In genomic region chr6:115523201-115523600, GRCm38 (mm10) we compare ENCODE assay signal across 8 mouse cellular contexts. TPM values are rescaled to one million over a fixed set of nuclear protein-coding genes. Genes with fewer than 3 reads are reported as not detected.
DNase-seq lines count a peak whose midpoint lies in the region; ATAC-seq and TF ChIP-seq lines count a peak whose summit lies in the region.
"Had no signal": no experiment of that assay in that cellular context is flagged by ENCODE, and none has a peak within 500 bp of the region (broad histone marks: within the 10 kb centered on the region; RNA-seq: fewer than 3 reads in every experiment).

No protein-coding gene starts in this region.

- no peak overlapping the region for H3K4me3 ChIP-seq in liver, postnatal 0 days (ENCODE audit: low read depth, low read length)
- no peak overlapping the region for H3K4me3 ChIP-seq in liver, embryonic 11.5 days (ENCODE audit: low read depth, low read length)
- H3K4me3 ChIP-seq in cerebellum, adult 2 months (replicated peaks; ENCODE audit: insufficient read depth, low read depth, low read length): no peak overlapping the region
- H3K4me3 ChIP-seq in heart, embryonic 13.5 days: no peak overlapping the region
- no peak overlapping the region for H3K4me3 ChIP-seq in hindbrain, embryonic 12.5 days
- no peak overlapping the region for H3K4me3 ChIP-seq in hindbrain, embryonic 16.5 days (ENCODE audit: low read length)
- H3K4me3 ChIP-seq: liver, embryonic 15.5 days had no signal

- WGBS in liver, postnatal 0 days (ENCODE audit: insufficient replicate concordance): 50% methylated on average over 9 of the region's 9 CpGs
- WGBS in liver, embryonic 11.5 days: 72% methylated on average over 9 of the region's 9 CpGs
- 12% methylated on average over 9 of the region's 9 CpGs for WGBS in cerebellum, adult 2 months
- 52% methylated on average over 9 of the region's 9 CpGs for WGBS in heart, embryonic 13.5 days
- 81% methylated on average over 9 of the region's 9 CpGs for WGBS in hindbrain, embryonic 12.5 days
- 61% methylated on average over 9 of the region's 9 CpGs for WGBS in hindbrain, embryonic 16.5 days

- ATAC-seq in liver, postnatal 0 days: no peak
- ATAC-seq in liver, embryonic 11.5 days (replicated peaks; ENCODE audit: low FRiP score): no peak
- no peak for ATAC-seq in heart, embryonic 13.5 days (ENCODE audit: extremely low read depth, insufficient number of reproducible peaks, low FRiP score, low TSS enrichment)
- peak; percentile 10 for ATAC-seq in megakaryocyte progenitor cell, adult 5-6 weeks (replicated peaks; ENCODE audit: poor library complexity)
- no peak for ATAC-seq in hindbrain, embryonic 12.5 days (ENCODE audit: low FRiP score)
- no peak for ATAC-seq in hindbrain, embryonic 16.5 days

- TF ChIP-seq CTCF in liver, postnatal 0 days (IDR thresholded peaks at IDR 0.05; ENCODE audit: low read depth): no peak
- TF ChIP-seq CTCF in cerebellum, adult 2 months (IDR thresholded peaks at IDR 0.05; ENCODE audit: borderline replicate concordance, insufficient read depth, low read depth, low read length): no peak

- H3K4me1 ChIP-seq in liver, postnatal 0 days (ENCODE audit: insufficient read depth): peaks cover 17% of the 10 kb centered on the region
- peaks cover 19% of the 10 kb centered on the region for H3K4me1 ChIP-seq in liver, embryonic 11.5 days (replicated peaks; ENCODE audit: control insufficient read depth, insufficient read depth, low read length)
- peaks cover 13% of the 10 kb centered on the region for H3K4me1 ChIP-seq in cerebellum, adult 2 months (ENCODE audit: control insufficient read depth, insufficient read depth, low read length)
- H3K4me1 ChIP-seq in heart, embryonic 13.5 days: peaks cover 12% of the 10 kb centered on the region
- peaks cover 3% of the 10 kb centered on the region; the same call in 1 of the 2 replicates for H3K4me1 ChIP-seq in hindbrain, embryonic 12.5 days
- no peaks in the 10 kb centered on the region for H3K4me1 ChIP-seq in hindbrain, embryonic 16.5 days (ENCODE audit: control insufficient read depth, insufficient read depth, low read depth, low read length)

- H3K27ac ChIP-seq in liver, postnatal 0 days (ENCODE audit: low read depth): 0 out of 2 replicates have a peak overlapping the region, but pooled peaks have one; percentile 34
- H3K27ac ChIP-seq in liver, embryonic 11.5 days (ENCODE audit: low read depth, low read length): no peak overlapping the region
- no peak overlapping the region for H3K27ac ChIP-seq in cerebellum, adult 2 months (ENCODE audit: insufficient read depth, low read length)
- 0 out of 2 replicates have a peak overlapping the region, but pooled peaks have one; percentile 10 for H3K27ac ChIP-seq in heart, embryonic 13.5 days (replicated peaks)
- no peak overlapping the region for H3K27ac ChIP-seq in hindbrain, embryonic 12.5 days
- H3K27ac ChIP-seq in hindbrain, embryonic 16.5 days (ENCODE audit: low read depth, low read length): no peak overlapping the region
- H3K27ac ChIP-seq: liver, embryonic 15.5 days had no signal

- H3K9ac ChIP-seq in liver, postnatal 0 days (replicated peaks): no peak overlapping the region
- no peak overlapping the region for H3K9ac ChIP-seq in liver, embryonic 11.5 days (ENCODE audit: low read depth, low read length)
- H3K9ac ChIP-seq in heart, embryonic 13.5 days: no peak overlapping the region
- H3K9ac ChIP-seq in hindbrain, embryonic 12.5 days: no peak overlapping the region
- H3K9ac ChIP-seq in hindbrain, embryonic 16.5 days (ENCODE audit: low read depth, low read length): no peak overlapping the region
- H3K9ac ChIP-seq: liver, embryonic 15.5 days had no signal

- no peaks in the 10 kb centered on the region for H3K36me3 ChIP-seq in liver, postnatal 0 days (replicated peaks; ENCODE audit: insufficient read depth, low read length)
- H3K36me3 ChIP-seq in liver, embryonic 11.5 days (ENCODE audit: control insufficient read depth, insufficient read depth, low read length): no peaks in the 10 kb centered on the region
- H3K36me3 ChIP-seq in heart, embryonic 13.5 days: no peaks in the 10 kb centered on the region
- H3K36me3 ChIP-seq in hindbrain, embryonic 12.5 days: no peaks in the 10 kb centered on the region
- no peaks in the 10 kb centered on the region for H3K36me3 ChIP-seq in hindbrain, embryonic 16.5 days (ENCODE audit: control insufficient read depth, insufficient read depth, low read length)
- H3K36me3 ChIP-seq: liver, embryonic 15.5 days had no signal

- no peak overlapping the region for H3K4me2 ChIP-seq in liver, postnatal 0 days (ENCODE audit: low read depth, low read length)
- no peak overlapping the region for H3K4me2 ChIP-seq in liver, embryonic 11.5 days
- H3K4me2 ChIP-seq in heart, embryonic 13.5 days: no peak overlapping the region
- H3K4me2 ChIP-seq in hindbrain, embryonic 12.5 days (replicated peaks): no peak overlapping the region
- H3K4me2 ChIP-seq in hindbrain, embryonic 16.5 days (ENCODE audit: low read length): no peak overlapping the region
- H3K4me2 ChIP-seq: liver, embryonic 15.5 days had no signal

- TF ChIP-seq EP300 in liver, postnatal 0 days (IDR thresholded peaks at IDR 0.05; ENCODE audit: low read depth): no peak

- no peaks in the 10 kb centered on the region for H3K27me3 ChIP-seq in liver, postnatal 0 days (ENCODE audit: insufficient read depth, low read length)
- no peaks in the 10 kb centered on the region for H3K27me3 ChIP-seq in liver, embryonic 11.5 days (replicated peaks; ENCODE audit: control insufficient read depth, insufficient read depth, low read length)
- H3K27me3 ChIP-seq in cerebellum, adult 2 months (ENCODE audit: control insufficient read depth, insufficient read depth, low read length): no peaks in the 10 kb centered on the region
- H3K27me3 ChIP-seq in heart, embryonic 13.5 days (replicated peaks): peaks cover 24% of the 10 kb centered on the region
- H3K27me3 ChIP-seq in hindbrain, embryonic 12.5 days: no peaks in the 10 kb centered on the region
- H3K27me3 ChIP-seq in hindbrain, embryonic 16.5 days (replicated peaks; ENCODE audit: control insufficient read depth, insufficient read depth, low read length): no peaks in the 10 kb centered on the region
- H3K27me3 ChIP-seq: liver, embryonic 15.5 days had no signal

- no peak for DNase-seq in liver, postnatal 0 days
- no peak for DNase-seq in liver, embryonic 11.5 days (ENCODE audit: low spot score)
- peak; percentile 68 to 81 for DNase-seq in cerebellum, adult 2 months

- TF ChIP-seq POLR2A in cerebellum, adult 2 months (IDR thresholded peaks at IDR 0.05; ENCODE audit: borderline replicate concordance, insufficient read depth, low read length): no peak

- no peaks in the 10 kb centered on the region for H3K9me3 ChIP-seq in liver, postnatal 0 days (ENCODE audit: low read length)
- no peaks in the 10 kb centered on the region for H3K9me3 ChIP-seq in liver, embryonic 11.5 days (ENCODE audit: control insufficient read depth, low read length)
- H3K9me3 ChIP-seq in heart, embryonic 13.5 days: no peaks in the 10 kb centered on the region
- H3K9me3 ChIP-seq in hindbrain, embryonic 12.5 days (replicated peaks): no peaks in the 10 kb centered on the region
- no peaks in the 10 kb centered on the region for H3K9me3 ChIP-seq in hindbrain, embryonic 16.5 days (ENCODE audit: control insufficient read depth, low read length)
- H3K9me3 ChIP-seq: liver, embryonic 15.5 days had no signal

RNA-seq across cellular contexts. Expression of gene Tsen2, which starts 21.3 kb away (rescaled TPM):
- 7.1 and 7.5 TPM in 2 replicates for polyA plus RNA-seq in liver, postnatal 0 days (2015; fragmentation: Nextera tagmentation; extraction: Ambion mirVana)
- polyA plus RNA-seq in liver, embryonic 11.5 days (2014; fragmentation: Nextera tagmentation; extraction: Ambion mirVana): 33.1 and 36.8 TPM in 2 replicates
- polyA plus RNA-seq in cerebellum, adult 2 months (2012; rRNA removed): 22.1 and 26.2 TPM in 2 replicates
- 18.4 and 20.3 TPM in 2 replicates for polyA plus RNA-seq in heart, embryonic 13.5 days (2015; fragmentation: Nextera tagmentation; extraction: Ambion mirVana)
- 12.9 and 15.2 TPM in 2 replicates for total RNA-seq in megakaryocyte progenitor cell, adult 5-6 weeks (2015)
- total RNA-seq in megakaryocyte progenitor cell, adult 5-6 weeks (2017): 12.3 and 25.9 TPM in 2 replicates
- polyA plus RNA-seq in hindbrain, embryonic 12.5 days (2016; fragmentation: Nextera tagmentation; extraction: Ambion mirVana): 28.4 and 30.4 TPM in 2 replicates
- 32.0 and 38.5 TPM in 2 replicates for polyA plus RNA-seq in hindbrain, embryonic 16.5 days (2015; fragmentation: Nextera tagmentation; extraction: Ambion mirVana)

Comparison
In these comparisons a context has a peak if more than half of its experiments do, and no peak if none do; other contexts are left out.
1. H3K27ac ChIP-seq: peak in liver, postnatal 0 days (single experiment) and heart, embryonic 13.5 days (single experiment); none in liver, embryonic 11.5 days (single experiment), cerebellum, adult 2 months (single experiment), hindbrain, embryonic 12.5 days (single experiment) and hindbrain, embryonic 16.5 days (single experiment).
2. DNase-seq: peak in cerebellum, adult 2 months (2 of 2); none in liver, postnatal 0 days (single experiment) and liver, embryonic 11.5 days (single experiment).